Mouse (Mus musculus): Measurements from ENCODE around the gene Atg5. TPM values are rescaled to one million over a fixed set of nuclear protein-coding genes. Genes with fewer than 3 reads are reported as not detected.

The Atg5 gene
- polyA plus RNA-seq, 1 experiment, result 7.7 TPM

- Histone ChIP-seq H3K4me3 (replicated peaks) (no peak overlapping the region), H3K36me3 (replicated peaks; ENCODE audit: low read length) (no peaks in the 10 kb centered on the region), H3K27me3 (replicated peaks) (peaks cover 17% of the 10 kb centered on the region), H3K9me3 (no peaks in the 10 kb centered on the region), H3K4me1 (peaks cover 8% of the 10 kb centered on the region)
- TF ChIP-seq FLI1 (IDR thresholded peaks at IDR 0.05; ENCODE audit: low read length), result no peak
- TF ChIP-seq GATA1 (IDR thresholded peaks at IDR 0.05; ENCODE audit: borderline replicate concordance, low read length), result no peak
Observed at GRCm38 (mm10) chr10:44400602-44401001, 132.4 kb downstream of the Atg5 start.

GRCm38 (mm10) chr10:44401600-44401999, 133.4 kb downstream of the Atg5 start:
- TF ChIP-seq GATA1 (IDR thresholded peaks at IDR 0.05; ENCODE audit: borderline replicate concordance, low read length) (no peak), FLI1 (IDR thresholded peaks at IDR 0.05; ENCODE audit: low read length) (no peak)
- peaks cover 8% of the 10 kb centered on the region for H3K4me1 ChIP-seq
- no peaks in the 10 kb centered on the region for H3K9me3 ChIP-seq
- peaks cover 15% of the 10 kb centered on the region for H3K27me3 ChIP-seq (replicated peaks)
- H3K4me3 ChIP-seq (replicated peaks), result no peak overlapping the region
- H3K36me3 ChIP-seq (replicated peaks; ENCODE audit: low read length), result no peaks in the 10 kb centered on the region

GRCm38 (mm10) chr10:44403415-44403814, 135.3 kb downstream of the Atg5 start:
- peaks cover 8% of the 10 kb centered on the region for H3K9me3 ChIP-seq
- no peak for TF ChIP-seq FLI1 (IDR thresholded peaks at IDR 0.05; ENCODE audit: low read length)
- TF ChIP-seq GATA1 (IDR thresholded peaks at IDR 0.05; ENCODE audit: borderline replicate concordance, low read length), result no peak
- H3K27me3 ChIP-seq (replicated peaks), result peaks cover 10% of the 10 kb centered on the region
- no peaks in the 10 kb centered on the region for H3K36me3 ChIP-seq (replicated peaks; ENCODE audit: low read length)
- peaks cover 8% of the 10 kb centered on the region for H3K4me1 ChIP-seq
- H3K4me3 ChIP-seq (replicated peaks), result no peak overlapping the region

- H3K9me3 ChIP-seq, result peaks cover 9% of the 10 kb centered on the region
Observed at GRCm38 (mm10) chr10:44409054-44409453, 140.9 kb downstream of the Atg5 start.

GRCm38 (mm10) chr10:44409958-44410357, 141.8 kb downstream of the Atg5 start:
- H3K27me3 ChIP-seq (replicated peaks), result peaks cover 21% of the 10 kb centered on the region
- TF ChIP-seq FLI1 (IDR thresholded peaks at IDR 0.05; ENCODE audit: low read length) (no peak), GATA1 (IDR thresholded peaks at IDR 0.05; ENCODE audit: borderline replicate concordance, low read length) (no peak)
- H3K36me3 ChIP-seq (replicated peaks; ENCODE audit: low read length), result no peaks in the 10 kb centered on the region
- H3K4me1 ChIP-seq, result peaks cover 8% of the 10 kb centered on the region
- no peak overlapping the region for H3K4me3 ChIP-seq (replicated peaks)
- peaks cover 9% of the 10 kb centered on the region for H3K9me3 ChIP-seq

More at GRCm38 (mm10) chr10:44409054-44409453, 140.9 kb downstream of the Atg5 start:
- TF ChIP-seq GATA1 (IDR thresholded peaks at IDR 0.05; ENCODE audit: borderline replicate concordance, low read length), result no peak
- no peak for TF ChIP-seq FLI1 (IDR thresholded peaks at IDR 0.05; ENCODE audit: low read length)
- H3K4me1 ChIP-seq, result peaks cover 8% of the 10 kb centered on the region
- H3K36me3 ChIP-seq (replicated peaks; ENCODE audit: low read length), result no peaks in the 10 kb centered on the region
- no peak overlapping the region for H3K4me3 ChIP-seq (replicated peaks)
- peaks cover 21% of the 10 kb centered on the region for H3K27me3 ChIP-seq (replicated peaks)

Other genes starting within 250 kb of the Atg5 start
- 0.25 TPM in 1 of 2 replicates, not detected in the other for gene Crybg1, start 119.5 kb upstream of the Atg5 start, polyA plus RNA-seq (2012; ENCODE audit: insufficient read depth, low replicate concordance)

Data from megakaryocyte, embryonic 14.5 days (primary cell).